Mouse (Mus musculus): ENCODE results near the gene Ifna13. TPM values are rescaled to one million over a fixed set of nuclear protein-coding genes. Genes with fewer than 3 reads are reported as not detected.
A peak's percentile ranks its signal among the peaks of the same experiment; 100 is the strongest.

Gene Ifna13
- total and polyA plus RNA-seq, 2 experiments from 2014 or later, result not detected

DNA sequence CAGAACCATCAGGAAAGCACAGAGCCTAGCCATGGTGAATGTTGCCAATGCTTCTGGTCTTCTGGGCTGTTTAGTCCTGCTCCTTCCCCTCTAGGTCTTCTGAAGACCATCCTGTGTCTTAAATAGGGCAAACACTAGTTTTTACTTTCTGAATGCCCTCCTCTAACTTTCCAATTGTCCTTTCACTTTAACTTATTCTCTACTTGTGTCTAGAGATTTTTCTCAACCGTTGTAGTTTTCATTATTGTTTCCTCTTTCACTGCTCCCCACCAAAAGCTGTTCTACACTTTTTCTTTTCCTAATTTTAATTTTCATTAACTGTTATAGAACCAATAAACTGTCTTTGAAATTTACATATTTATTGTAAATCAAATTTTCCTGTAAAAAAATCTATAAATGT, 32.6 kb upstream of the Ifna13 start, which contains the start of gene Ifna16:
Gene Ifna16, minus strand, starts transcription at position 101 of the 400 bp plus-strand sequence.
- Histone ChIP-seq H3K9me3 (ENCODE audit: low read length) (no peaks in the 10 kb centered on the region), H3K4me3 (ENCODE audit: low read length) (no peak within 1 kb of the TSS), H3K9ac (replicated peaks; ENCODE audit: low read length) (no peak within 1 kb of the TSS), H3K27ac (no peak within 1 kb of the TSS), H3K27me3 (ENCODE audit: insufficient read depth, low read length) (no peaks in the 10 kb centered on the region), H3K36me3 (ENCODE audit: insufficient read depth, low read length) (no peaks in the 10 kb centered on the region), H3K4me1 (ENCODE audit: insufficient read depth, low read length) (no peaks in the 10 kb centered on the region), H3K4me2 (ENCODE audit: low read depth, low read length) (no peak within 1 kb of the TSS)
- 87% methylated on average over 1 of the region's 1 CpGs for WGBS
- no peak for TF ChIP-seq CTCF (IDR thresholded peaks at IDR 0.05; ENCODE audit: low read depth)
- ATAC-seq (no peak), DNase-seq (ENCODE audit: low spot score) (no peak)

DNA sequence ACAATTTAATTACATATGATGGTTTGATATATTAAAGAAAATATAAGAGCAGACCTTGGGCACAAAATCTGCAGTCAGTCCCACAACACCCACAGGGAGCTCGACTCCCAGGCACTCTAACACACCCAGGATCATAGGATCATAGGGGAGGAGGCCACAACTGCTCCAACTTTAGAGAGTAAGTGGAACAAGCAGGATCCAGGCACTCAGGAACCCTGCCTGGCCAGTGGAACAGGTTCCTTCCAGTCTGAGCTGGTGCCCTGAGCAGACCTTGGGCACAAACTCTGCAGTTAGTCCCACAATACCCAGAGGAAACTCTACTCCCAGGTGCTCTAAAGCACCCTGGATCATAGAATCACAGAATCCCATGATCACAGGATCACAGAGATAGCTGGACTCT, 11.2 kb upstream of the Ifna13 start:
- no peaks in the 10 kb centered on the region for H3K36me3 ChIP-seq (ENCODE audit: insufficient read depth, low read length)
- H3K27ac ChIP-seq, result no peak overlapping the region
- no peaks in the 10 kb centered on the region for H3K27me3 ChIP-seq (ENCODE audit: insufficient read depth, low read length)
- ATAC-seq, result no peak
- TF ChIP-seq CTCF (IDR thresholded peaks at IDR 0.05; ENCODE audit: low read depth), result no peak
- no peaks in the 10 kb centered on the region for H3K9me3 ChIP-seq (ENCODE audit: low read length)
- H3K4me1 ChIP-seq (ENCODE audit: insufficient read depth, low read length), result no peaks in the 10 kb centered on the region
- DNase-seq (ENCODE audit: low spot score), result no peak
- H3K9ac ChIP-seq (replicated peaks; ENCODE audit: low read length), result no peak overlapping the region
- H3K4me2 ChIP-seq (ENCODE audit: low read depth, low read length), result no peak overlapping the region
- WGBS, result 38% methylated on average over 1 of the region's 1 CpGs
- no peak overlapping the region for H3K4me3 ChIP-seq (ENCODE audit: low read length)

DNA sequence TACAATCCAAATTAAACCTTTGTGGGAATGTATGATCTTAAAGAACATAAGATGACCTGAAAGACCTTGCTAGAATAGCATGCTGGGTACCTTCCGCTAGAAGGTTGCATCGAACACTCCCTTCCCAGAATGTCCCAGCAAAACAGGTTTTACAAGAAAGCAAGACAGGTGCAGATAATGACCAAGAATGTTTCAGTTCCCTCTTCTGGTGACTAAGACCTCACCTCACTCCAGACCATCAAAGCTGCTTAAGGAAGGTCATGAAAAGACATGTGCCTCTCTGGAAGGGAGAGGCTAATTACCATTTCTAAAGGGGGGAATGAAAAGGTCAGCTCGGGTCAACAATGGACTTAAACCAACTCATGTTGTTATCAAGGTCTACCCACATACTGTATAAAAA, 9.4 kb upstream of the Ifna13 start:
- DNase-seq (ENCODE audit: low spot score) (no peak), ATAC-seq (no peak)
- Histone ChIP-seq H3K27me3 (ENCODE audit: insufficient read depth, low read length) (no peaks in the 10 kb centered on the region), H3K4me1 (ENCODE audit: insufficient read depth, low read length) (no peaks in the 10 kb centered on the region), H3K36me3 (ENCODE audit: insufficient read depth, low read length) (no peaks in the 10 kb centered on the region), H3K4me2 (ENCODE audit: low read depth, low read length) (no peak overlapping the region), H3K4me3 (ENCODE audit: low read length) (no peak overlapping the region), H3K27ac (no peak overlapping the region), H3K9me3 (ENCODE audit: low read length) (no peaks in the 10 kb centered on the region), H3K9ac (replicated peaks; ENCODE audit: low read length) (no peak overlapping the region)
- TF ChIP-seq CTCF (IDR thresholded peaks at IDR 0.05; ENCODE audit: low read depth), result no peak
- 72% methylated on average over 3 of the region's 3 CpGs for WGBS

DNA sequence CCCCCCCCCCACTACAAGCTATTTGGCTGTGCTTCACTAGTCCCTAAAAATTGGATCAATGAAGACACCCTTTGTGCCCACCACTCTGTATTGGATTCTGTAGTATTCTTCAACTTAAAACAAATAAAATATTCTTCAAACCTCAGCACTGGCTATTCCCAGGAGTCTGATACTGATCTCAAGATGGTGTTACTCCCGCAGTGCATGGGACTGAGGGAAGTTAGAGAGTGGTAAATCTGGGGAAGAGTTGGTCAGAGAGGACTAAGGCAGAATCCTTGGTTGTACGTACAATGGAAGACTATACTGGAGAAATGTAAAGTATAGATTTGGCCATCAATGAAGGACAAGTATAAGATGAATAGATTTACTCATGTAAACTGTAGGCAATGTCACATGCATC, 1.7 kb downstream of the Ifna13 start:
- no peak for TF ChIP-seq CTCF (IDR thresholded peaks at IDR 0.05; ENCODE audit: low read depth)
- H3K9ac ChIP-seq (replicated peaks; ENCODE audit: low read length), result no peak overlapping the region
- DNase-seq (ENCODE audit: low spot score) (peak; percentile 7), ATAC-seq (no peak)
- H3K4me3 ChIP-seq (ENCODE audit: low read length), result no peak overlapping the region
- H3K4me2 ChIP-seq (ENCODE audit: low read depth, low read length), result no peak overlapping the region
- H3K27me3 ChIP-seq (ENCODE audit: insufficient read depth, low read length), result no peaks in the 10 kb centered on the region
- H3K27ac ChIP-seq, result no peak overlapping the region
- H3K9me3 ChIP-seq (ENCODE audit: low read length), result no peaks in the 10 kb centered on the region
- WGBS, result 42% methylated on average over 2 of the region's 2 CpGs
- no peaks in the 10 kb centered on the region for H3K4me1 ChIP-seq (ENCODE audit: insufficient read depth, low read length)
- no peaks in the 10 kb centered on the region for H3K36me3 ChIP-seq (ENCODE audit: insufficient read depth, low read length)

DNA sequence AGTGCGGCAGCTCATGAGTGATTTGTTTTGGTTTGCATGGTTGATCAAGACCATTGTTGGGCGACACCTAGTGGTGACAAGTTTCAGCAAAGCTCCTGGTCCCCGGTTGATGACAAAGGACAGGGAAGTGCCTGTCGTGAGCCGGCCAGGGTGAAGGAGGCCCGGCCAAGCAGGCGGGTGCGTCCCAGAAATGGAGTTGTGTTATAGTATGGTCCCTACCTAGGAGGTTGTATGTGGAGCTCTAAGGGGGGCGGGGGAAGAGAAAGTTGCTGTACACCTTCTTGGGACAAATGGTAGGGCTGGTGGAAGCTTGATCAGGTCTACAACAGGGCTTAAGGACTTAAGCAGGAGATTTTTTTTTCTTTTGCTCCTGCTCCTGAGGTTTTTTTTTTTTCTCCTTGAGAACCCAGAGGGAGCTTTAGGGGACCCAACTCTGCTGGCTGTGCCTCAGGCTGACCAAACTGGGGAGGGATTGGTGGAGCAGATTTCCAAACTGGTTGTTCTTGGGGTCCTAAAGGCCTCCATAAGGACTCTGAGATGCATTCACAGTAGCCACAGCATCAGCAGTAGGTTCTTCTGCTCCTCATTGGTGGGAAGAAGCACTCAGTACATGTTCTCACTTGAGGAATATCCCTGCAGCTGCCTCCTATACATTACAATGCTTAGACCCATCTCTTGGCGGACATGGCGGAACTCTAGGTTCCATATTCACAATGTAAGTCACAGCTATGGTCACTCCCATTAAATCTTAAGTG, 3.0 kb downstream of the Ifna13 start:
- Histone ChIP-seq H3K27me3 (ENCODE audit: insufficient read depth, low read length) (no peaks in the 10 kb centered on the region), H3K27ac (no peak overlapping the region), H3K9me3 (ENCODE audit: low read length) (no peaks in the 10 kb centered on the region), H3K4me1 (ENCODE audit: insufficient read depth, low read length) (no peaks in the 10 kb centered on the region), H3K36me3 (ENCODE audit: insufficient read depth, low read length) (no peaks in the 10 kb centered on the region), H3K4me3 (ENCODE audit: low read length) (peak overlapping the region; percentile 33), H3K9ac (replicated peaks; ENCODE audit: low read length) (no peak overlapping the region), H3K4me2 (ENCODE audit: low read depth, low read length) (peak overlapping the region; percentile 53)
- 18% methylated on average over 11 of the region's 11 CpGs for WGBS
- TF ChIP-seq CTCF (IDR thresholded peaks at IDR 0.05; ENCODE audit: low read depth), result peak; percentile 90
- DNase-seq (ENCODE audit: low spot score) (peak; percentile 97), ATAC-seq (peak; percentile 98)

DNA sequence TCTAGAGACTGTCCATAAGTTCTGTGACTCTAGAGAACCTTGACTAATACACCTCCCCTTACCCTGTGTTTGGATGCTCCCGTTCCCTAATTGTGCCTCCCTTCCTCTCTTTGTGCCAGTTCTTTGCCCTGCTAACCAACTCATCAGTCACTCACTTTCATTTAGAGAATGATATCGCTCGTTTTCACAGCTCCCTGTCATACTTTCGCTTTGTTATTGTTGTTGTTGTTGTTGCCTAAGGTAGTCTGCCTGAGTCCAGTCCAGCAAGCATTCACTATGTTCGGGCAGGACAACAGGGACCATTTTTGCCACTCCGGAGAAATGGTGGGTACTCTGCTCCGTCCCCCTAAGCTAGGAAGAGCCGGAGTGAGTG, 3.6 kb downstream of the Ifna13 start:
- no peak for DNase-seq (ENCODE audit: low spot score)
- ATAC-seq, result no peak
- no peaks in the 10 kb centered on the region for H3K36me3 ChIP-seq (ENCODE audit: insufficient read depth, low read length)
- H3K4me2 ChIP-seq (ENCODE audit: low read depth, low read length), result peak overlapping the region; percentile 53
- WGBS, result 49% methylated on average over 8 of the region's 8 CpGs
- no peak for TF ChIP-seq CTCF (IDR thresholded peaks at IDR 0.05; ENCODE audit: low read depth)
- H3K9me3 ChIP-seq (ENCODE audit: low read length), result no peaks in the 10 kb centered on the region
- H3K4me1 ChIP-seq (ENCODE audit: insufficient read depth, low read length), result no peaks in the 10 kb centered on the region
- H3K27ac ChIP-seq, result no peak overlapping the region
- no peaks in the 10 kb centered on the region for H3K27me3 ChIP-seq (ENCODE audit: insufficient read depth, low read length)
- H3K9ac ChIP-seq (replicated peaks; ENCODE audit: low read length), result no peak overlapping the region
- H3K4me3 ChIP-seq (ENCODE audit: low read length), result peak overlapping the region; percentile 33

DNA sequence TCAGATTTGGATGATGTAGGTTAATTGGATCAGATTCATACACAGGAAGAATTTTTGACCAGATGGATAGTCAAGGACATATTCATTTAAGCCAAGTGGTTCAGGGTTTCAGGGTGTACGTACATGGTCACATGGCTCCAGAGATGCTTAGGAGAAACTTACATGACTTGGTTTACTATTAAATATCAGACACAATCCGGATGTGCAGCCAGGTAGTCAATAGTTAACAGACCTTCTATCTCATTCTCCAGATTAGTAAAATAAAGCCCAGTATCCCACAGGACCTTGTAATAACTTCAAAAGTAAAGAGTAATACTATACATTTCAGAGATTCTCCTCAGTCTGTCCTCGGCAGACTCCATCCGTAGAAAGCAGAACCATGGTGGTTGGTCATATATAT, 9.9 kb downstream of the Ifna13 start, which contains the start of gene C87499:
Gene C87499, minus strand, starts transcription at position 101 of the 400 bp plus-strand sequence.
- 89% methylated on average over 4 of the region's 4 CpGs for WGBS
- no peak for TF ChIP-seq CTCF (IDR thresholded peaks at IDR 0.05; ENCODE audit: low read depth)

More for the DNA sequence above, 9.9 kb downstream of the Ifna13 start, which contains the start of gene C87499:
- H3K36me3 ChIP-seq (ENCODE audit: insufficient read depth, low read length), result no peaks in the 10 kb centered on the region
- no peaks in the 10 kb centered on the region for H3K9me3 ChIP-seq (ENCODE audit: low read length)
- no peaks in the 10 kb centered on the region for H3K4me1 ChIP-seq (ENCODE audit: insufficient read depth, low read length)
- no peak within 1 kb of the TSS for H3K4me3 ChIP-seq (ENCODE audit: low read length)
- H3K4me2 ChIP-seq (ENCODE audit: low read depth, low read length), result no peak within 1 kb of the TSS
- ATAC-seq (no peak), DNase-seq (ENCODE audit: low spot score) (no peak)
- no peak within 1 kb of the TSS for H3K27ac ChIP-seq
- no peak within 1 kb of the TSS for H3K9ac ChIP-seq (replicated peaks; ENCODE audit: low read length)
- H3K27me3 ChIP-seq (ENCODE audit: insufficient read depth, low read length), result no peaks in the 10 kb centered on the region
